Mouse (Mus musculus) liver, adult 2 months (tissue): ENCODE measurements around the gene Skap1.

Experiments
- CTCF ChIP-seq: fragments of 200-500 bp; IDR thresholded peaks from 2 replicates; pipeline ENCODE4 v1.5.1; 2011; ENCODE audit warnings: low read depth, low read length, control low read depth
- POLR2A ChIP-seq: fragments of 200-500 bp; IDR thresholded peaks from 2 replicates; pipeline ENCODE4 v1.6.1; 2011; ENCODE audit warnings: low read length, control low read depth; ENCODE audit not compliant: insufficient read depth; ENCODE audit errors: extremely low read depth

GRCm38 (mm10) chr11:96426805-96427204 is 37.6 kb upstream of the Skap1 start:
- TF ChIP-seq CTCF (no peak), POLR2A (no peak)
